Mouse (Mus musculus): Measurements from ENCODE around the gene Plekhg2. TPM values are rescaled to one million over a fixed set of nuclear protein-coding genes. Genes with fewer than 3 reads are reported as not detected.
A peak's percentile ranks its signal among the peaks of the same experiment; 100 is the strongest.

Plekhg2 gene
- polyA plus RNA-seq, 1 experiment from 2014 or later: 10.6 TPM

GRCm38 (mm10) chr7:28385196-28385595 lies 12.8 kb upstream of the Plekhg2 start:
- Histone ChIP-seq H3K4me3 (ENCODE audit: low read depth, low read length) (no peak overlapping the region), H3K9me3 (ENCODE audit: control insufficient read depth) (no peaks in the 10 kb centered on the region), H3K9ac (ENCODE audit: low read depth, low read length) (no peak overlapping the region), H3K4me1 (replicated peaks; ENCODE audit: control insufficient read depth, insufficient read depth, low read length) (peaks cover 19% of the 10 kb centered on the region), H3K27me3 (replicated peaks; ENCODE audit: control insufficient read depth, insufficient read depth, low read length) (no peaks in the 10 kb centered on the region), H3K4me2 (replicated peaks; ENCODE audit: low read depth) (no peak overlapping the region), H3K36me3 (ENCODE audit: control insufficient read depth, insufficient read depth) (peaks cover 40% of the 10 kb centered on the region; the same call in 1 of the 2 replicates), H3K27ac (ENCODE audit: low read depth, low read length) (peak overlapping the region; percentile 50)
- TF ChIP-seq CTCF (IDR thresholded peaks at IDR 0.05; ENCODE audit: low read depth): no peak
- 89% methylated on average over 9 of the region's 9 CpGs for WGBS
- ATAC-seq: no peak

- ATAC-seq: no peak
- Histone ChIP-seq H3K4me3 (ENCODE audit: low read depth, low read length) (no peak overlapping the region), H3K4me2 (replicated peaks; ENCODE audit: low read depth) (no peak overlapping the region), H3K4me1 (replicated peaks; ENCODE audit: control insufficient read depth, insufficient read depth, low read length) (peaks cover 19% of the 10 kb centered on the region), H3K27ac (ENCODE audit: low read depth, low read length) (peak overlapping the region; percentile 100), H3K36me3 (ENCODE audit: control insufficient read depth, insufficient read depth) (peaks cover 33% of the 10 kb centered on the region; the same call in 1 of the 2 replicates), H3K9me3 (ENCODE audit: control insufficient read depth) (no peaks in the 10 kb centered on the region), H3K27me3 (replicated peaks; ENCODE audit: control insufficient read depth, insufficient read depth, low read length) (no peaks in the 10 kb centered on the region), H3K9ac (ENCODE audit: low read depth, low read length) (no peak overlapping the region)
- no peak for TF ChIP-seq CTCF (IDR thresholded peaks at IDR 0.05; ENCODE audit: low read depth)
- 66% methylated on average over 6 of the region's 6 CpGs for WGBS
Measured at GRCm38 (mm10) chr7:28384162-28384561, 11.8 kb upstream of the Plekhg2 start.

- TF ChIP-seq CTCF (IDR thresholded peaks at IDR 0.05; ENCODE audit: low read depth): no peak
- peak overlapping the region; percentile 100 for H3K27ac ChIP-seq (ENCODE audit: low read depth, low read length)
- 66% methylated on average over 4 of the region's 4 CpGs for WGBS
- 0 out of 2 replicates have a peak overlapping the region, but pooled peaks have one; percentile 3 for H3K4me2 ChIP-seq (replicated peaks; ENCODE audit: low read depth)
- peaks cover 28% of the 10 kb centered on the region; the same call in 1 of the 2 replicates for H3K36me3 ChIP-seq (ENCODE audit: control insufficient read depth, insufficient read depth)
- H3K9me3 ChIP-seq (ENCODE audit: control insufficient read depth): no peaks in the 10 kb centered on the region
- no peak for ATAC-seq
- H3K4me1 ChIP-seq (replicated peaks; ENCODE audit: control insufficient read depth, insufficient read depth, low read length): peaks cover 19% of the 10 kb centered on the region
- H3K9ac ChIP-seq (ENCODE audit: low read depth, low read length): peak overlapping the region; percentile 17; the same call in 1 of the 2 replicates
- H3K27me3 ChIP-seq (replicated peaks; ENCODE audit: control insufficient read depth, insufficient read depth, low read length): no peaks in the 10 kb centered on the region
- H3K4me3 ChIP-seq (ENCODE audit: low read depth, low read length): no peak overlapping the region
Measured at GRCm38 (mm10) chr7:28383606-28384005, 11.2 kb upstream of the Plekhg2 start.

- Histone ChIP-seq H3K4me2 (replicated peaks; ENCODE audit: low read depth) (peak overlapping the region; percentile 89), H3K4me3 (ENCODE audit: low read depth, low read length) (no peak overlapping the region), H3K9me3 (ENCODE audit: control insufficient read depth) (no peaks in the 10 kb centered on the region), H3K27ac (ENCODE audit: low read depth, low read length) (peak overlapping the region; percentile 100), H3K9ac (ENCODE audit: low read depth, low read length) (peak overlapping the region; percentile 79; the same call in 1 of the 2 replicates), H3K27me3 (replicated peaks; ENCODE audit: control insufficient read depth, insufficient read depth, low read length) (no peaks in the 10 kb centered on the region), H3K4me1 (replicated peaks; ENCODE audit: control insufficient read depth, insufficient read depth, low read length) (peaks cover 19% of the 10 kb centered on the region), H3K36me3 (ENCODE audit: control insufficient read depth, insufficient read depth) (peaks cover 24% of the 10 kb centered on the region)
- 27% methylated on average over 11 of the region's 11 CpGs for WGBS
- TF ChIP-seq CTCF (IDR thresholded peaks at IDR 0.05; ENCODE audit: low read depth): no peak
- ATAC-seq: peak; percentile 82
Measured at GRCm38 (mm10) chr7:28382981-28383396, 10.6 kb upstream of the Plekhg2 start.

GRCm38 (mm10) chr7:28382347-28382951 lies 10.1 kb upstream of the Plekhg2 start:
- no peaks in the 10 kb centered on the region for H3K9me3 ChIP-seq (ENCODE audit: control insufficient read depth)
- peaks cover 19% of the 10 kb centered on the region for H3K4me1 ChIP-seq (replicated peaks; ENCODE audit: control insufficient read depth, insufficient read depth, low read length)
- peaks cover 24% of the 10 kb centered on the region for H3K36me3 ChIP-seq (ENCODE audit: control insufficient read depth, insufficient read depth)
- peak overlapping the region; percentile 36 for H3K4me3 ChIP-seq (ENCODE audit: low read depth, low read length)
- WGBS: 17% methylated on average over 10 of the region's 12 CpGs
- H3K27ac ChIP-seq (ENCODE audit: low read depth, low read length): peak overlapping the region; percentile 100
- TF ChIP-seq CTCF (IDR thresholded peaks at IDR 0.05; ENCODE audit: low read depth): no peak
- peak overlapping the region; percentile 79 for H3K9ac ChIP-seq (ENCODE audit: low read depth, low read length)
- H3K4me2 ChIP-seq (replicated peaks; ENCODE audit: low read depth): peak overlapping the region; percentile 89
- H3K27me3 ChIP-seq (replicated peaks; ENCODE audit: control insufficient read depth, insufficient read depth, low read length): no peaks in the 10 kb centered on the region
- ATAC-seq: no peak

- peak overlapping the region; percentile 100 for H3K27ac ChIP-seq (ENCODE audit: low read depth, low read length)
- peaks cover 26% of the 10 kb centered on the region for H3K36me3 ChIP-seq (ENCODE audit: control insufficient read depth, insufficient read depth)
- H3K9ac ChIP-seq (ENCODE audit: low read depth, low read length): peak overlapping the region; percentile 79
- peaks cover 19% of the 10 kb centered on the region for H3K4me1 ChIP-seq (replicated peaks; ENCODE audit: control insufficient read depth, insufficient read depth, low read length)
- peak overlapping the region; percentile 89 for H3K4me2 ChIP-seq (replicated peaks; ENCODE audit: low read depth)
- H3K27me3 ChIP-seq (replicated peaks; ENCODE audit: control insufficient read depth, insufficient read depth, low read length): no peaks in the 10 kb centered on the region
- H3K9me3 ChIP-seq (ENCODE audit: control insufficient read depth): no peaks in the 10 kb centered on the region
- peak; percentile 31 for ATAC-seq
- peak overlapping the region; percentile 36 for H3K4me3 ChIP-seq (ENCODE audit: low read depth, low read length)
- TF ChIP-seq CTCF (IDR thresholded peaks at IDR 0.05; ENCODE audit: low read depth): no peak
- WGBS: under 1% methylated on average over 20 of the region's 20 CpGs
Measured at GRCm38 (mm10) chr7:28381938-28382337, 9.5 kb upstream of the Plekhg2 start.

All from intestine, postnatal 0 days (tissue).